Mouse (Mus musculus): ENCODE measurements around the gene Gm21992. TPM values are rescaled to one million over a fixed set of nuclear protein-coding genes. Genes with fewer than 3 reads are reported as not detected.

Gm21992 gene
- polyA plus RNA-seq, 1 experiment from 2014 or later: 17.1 TPM

DNA sequence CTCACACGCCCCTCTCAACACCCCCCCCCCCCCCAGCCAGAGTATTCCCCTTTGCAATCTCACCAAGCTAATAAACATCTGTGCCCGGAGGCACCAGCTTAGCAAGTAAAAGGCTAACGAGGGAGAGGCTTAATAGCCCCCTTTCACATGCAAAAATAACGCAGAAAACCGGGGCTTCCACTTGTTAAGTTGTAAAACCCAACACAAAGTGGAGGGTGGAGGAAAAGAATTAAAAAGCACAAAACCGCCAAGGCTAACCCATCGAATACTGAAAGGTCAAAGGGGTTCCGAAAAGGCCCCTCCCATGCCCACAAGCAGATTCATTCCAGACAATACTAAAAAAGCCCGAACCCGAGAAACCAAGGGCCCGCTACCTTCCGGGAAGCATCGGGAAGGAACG is 1.1 kb downstream of the Gm21992 start:
- peak overlapping the region; percentile 72 for H3K9ac ChIP-seq (ENCODE audit: low read depth, low read length)
- H3K27ac ChIP-seq (replicated peaks; ENCODE audit: low read depth, low read length): peak overlapping the region; percentile 94; the same call in 1 of the 2 replicates
- peak overlapping the region; percentile 76 for H3K4me2 ChIP-seq (ENCODE audit: low read depth, low read length)
- ATAC-seq (ENCODE audit: low read depth) (no peak), DNase-seq (ENCODE audit: low spot score) (no peak)
- no peaks in the 10 kb centered on the region for H3K27me3 ChIP-seq (replicated peaks; ENCODE audit: control insufficient read depth, insufficient read depth, low read length)
- peak overlapping the region; percentile 75 for H3K4me3 ChIP-seq (ENCODE audit: low read depth, low read length)
- under 1% methylated on average over 14 of the region's 14 CpGs for WGBS
- no peaks in the 10 kb centered on the region for H3K9me3 ChIP-seq (ENCODE audit: control insufficient read depth, low read length)
- H3K4me1 ChIP-seq (ENCODE audit: control insufficient read depth, insufficient read depth, low read length): peaks cover 17% of the 10 kb centered on the region
- H3K36me3 ChIP-seq (ENCODE audit: control insufficient read depth, insufficient read depth, low read length): no peaks in the 10 kb centered on the region

DNA sequence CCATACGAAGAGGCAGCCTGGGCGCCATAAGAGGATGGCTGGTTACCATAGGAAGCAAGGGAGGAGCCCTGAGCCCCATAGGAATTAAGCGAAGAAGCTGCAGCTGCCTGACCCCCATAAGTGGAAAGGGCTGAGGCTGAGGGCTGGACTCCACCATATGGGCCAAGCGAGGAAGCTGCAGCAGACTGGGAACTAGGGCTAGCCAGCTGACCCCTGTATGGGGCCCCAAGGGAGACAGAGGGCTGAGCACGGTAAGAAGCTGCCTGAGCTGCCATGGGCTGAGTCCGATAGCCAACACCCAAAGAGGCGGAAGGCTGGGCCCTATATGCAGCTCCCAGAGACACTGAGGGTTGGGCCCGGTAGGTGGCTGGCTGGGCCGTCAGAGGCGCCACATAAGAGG is 8.1 kb downstream of the Gm21992 start:
- H3K4me1 ChIP-seq (ENCODE audit: control insufficient read depth, insufficient read depth, low read length): peaks cover 6% of the 10 kb centered on the region
- H3K9ac ChIP-seq (ENCODE audit: low read depth, low read length): no peak overlapping the region
- H3K4me3 ChIP-seq (ENCODE audit: low read depth, low read length): no peak overlapping the region
- no peak overlapping the region for H3K27ac ChIP-seq (replicated peaks; ENCODE audit: low read depth, low read length)
- H3K36me3 ChIP-seq (ENCODE audit: control insufficient read depth, insufficient read depth, low read length): peaks cover 56% of the 10 kb centered on the region
- WGBS: 81% methylated on average over 10 of the region's 10 CpGs
- ATAC-seq (ENCODE audit: low read depth) (peak; percentile 27; the same call in 1 of the 2 replicates), DNase-seq (ENCODE audit: low spot score) (no peak)
- H3K27me3 ChIP-seq (replicated peaks; ENCODE audit: control insufficient read depth, insufficient read depth, low read length): no peaks in the 10 kb centered on the region
- H3K4me2 ChIP-seq (ENCODE audit: low read depth, low read length): no peak overlapping the region
- H3K9me3 ChIP-seq (ENCODE audit: control insufficient read depth, low read length): no peaks in the 10 kb centered on the region

DNA sequence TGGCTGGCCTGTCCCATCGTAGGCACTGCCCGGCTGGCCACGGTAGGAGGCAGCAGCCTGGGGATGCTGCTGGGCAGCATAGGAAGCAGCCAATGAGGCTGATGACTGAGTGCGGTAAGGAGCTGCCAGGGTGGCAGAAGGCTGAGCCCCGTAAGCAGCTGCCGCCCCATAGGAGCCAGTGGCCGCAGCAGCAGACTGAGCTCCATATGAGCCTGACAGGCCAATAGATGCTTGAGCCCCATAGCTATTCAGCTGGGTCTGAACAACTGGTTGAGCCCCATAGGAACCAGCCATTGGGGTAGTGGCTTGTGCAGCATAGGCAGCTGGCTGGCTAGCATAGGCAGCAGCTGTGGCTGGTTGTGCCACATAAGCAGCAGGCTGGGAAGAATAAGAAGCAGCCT is 8.7 kb downstream of the Gm21992 start:
- no peak overlapping the region for H3K27ac ChIP-seq (replicated peaks; ENCODE audit: low read depth, low read length)
- no peak overlapping the region for H3K4me3 ChIP-seq (ENCODE audit: low read depth, low read length)
- 94% methylated on average over 6 of the region's 7 CpGs for WGBS
- H3K36me3 ChIP-seq (ENCODE audit: control insufficient read depth, insufficient read depth, low read length): peaks cover 62% of the 10 kb centered on the region
- no peaks in the 10 kb centered on the region for H3K9me3 ChIP-seq (ENCODE audit: control insufficient read depth, low read length)
- peaks cover 2% of the 10 kb centered on the region for H3K4me1 ChIP-seq (ENCODE audit: control insufficient read depth, insufficient read depth, low read length)
- peak; percentile 69; the same call in 1 of the 2 replicates for ATAC-seq (ENCODE audit: low read depth)
- no peak overlapping the region for H3K9ac ChIP-seq (ENCODE audit: low read depth, low read length)
- peak; percentile 30 for DNase-seq (ENCODE audit: low spot score)
- H3K4me2 ChIP-seq (ENCODE audit: low read depth, low read length): no peak overlapping the region
- no peaks in the 10 kb centered on the region for H3K27me3 ChIP-seq (replicated peaks; ENCODE audit: control insufficient read depth, insufficient read depth, low read length)

DNA sequence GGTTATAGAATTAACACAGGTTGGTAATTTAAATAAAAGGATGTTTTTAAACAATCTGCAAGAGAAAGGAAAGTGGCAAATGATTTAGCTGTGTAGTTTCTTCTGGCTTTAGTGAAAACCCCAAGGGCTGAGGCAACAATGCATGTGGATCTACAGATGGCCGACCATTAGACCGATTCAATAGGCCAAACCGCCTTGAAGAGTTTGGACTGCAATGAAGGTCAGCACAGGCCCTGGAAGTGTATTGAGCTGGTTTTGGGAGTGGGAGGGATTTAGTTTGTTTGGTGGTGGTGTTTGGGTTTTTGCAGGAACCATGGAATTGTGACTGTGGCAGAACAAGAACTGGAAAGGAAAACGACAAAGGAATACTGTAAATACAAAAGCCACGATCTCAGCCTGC is 12.3 kb downstream of the Gm21992 start:
- 93% methylated on average over 5 of the region's 5 CpGs for WGBS
- H3K4me1 ChIP-seq (ENCODE audit: control insufficient read depth, insufficient read depth, low read length): no peaks in the 10 kb centered on the region
- H3K4me3 ChIP-seq (ENCODE audit: low read depth, low read length): no peak overlapping the region
- H3K27ac ChIP-seq (replicated peaks; ENCODE audit: low read depth, low read length): no peak overlapping the region
- no peaks in the 10 kb centered on the region for H3K27me3 ChIP-seq (replicated peaks; ENCODE audit: control insufficient read depth, insufficient read depth, low read length)
- DNase-seq (ENCODE audit: low spot score): no peak
- H3K4me2 ChIP-seq (ENCODE audit: low read depth, low read length): no peak overlapping the region
- no peak for ATAC-seq (ENCODE audit: low read depth)
- H3K36me3 ChIP-seq (ENCODE audit: control insufficient read depth, insufficient read depth, low read length): peaks cover 66% of the 10 kb centered on the region
- H3K9ac ChIP-seq (ENCODE audit: low read depth, low read length): no peak overlapping the region
- no peaks in the 10 kb centered on the region for H3K9me3 ChIP-seq (ENCODE audit: control insufficient read depth, low read length)

DNA sequence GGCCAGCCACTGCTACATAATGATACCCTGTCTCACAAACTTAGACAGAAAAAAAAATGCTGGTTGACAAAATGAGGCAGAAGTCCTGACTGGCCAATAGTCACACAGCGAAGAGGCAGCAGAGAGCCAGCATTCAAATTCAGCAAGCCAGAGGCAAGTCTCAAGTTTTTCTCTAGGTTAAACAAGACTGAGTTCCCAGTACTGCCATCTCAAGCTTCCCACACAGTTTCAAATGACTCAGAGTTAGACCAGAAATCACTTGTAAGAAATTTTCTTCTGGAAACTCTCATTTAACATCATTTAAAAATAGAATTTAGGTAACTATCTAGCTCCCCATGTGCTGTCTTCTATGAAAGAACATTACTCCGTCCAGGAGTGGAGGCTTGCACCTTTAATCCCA is 13.6 kb downstream of the Gm21992 start:
- H3K27ac ChIP-seq (replicated peaks; ENCODE audit: low read depth, low read length): no peak overlapping the region
- 93% methylated on average over 2 of the region's 2 CpGs for WGBS
- H3K4me1 ChIP-seq (ENCODE audit: control insufficient read depth, insufficient read depth, low read length): no peaks in the 10 kb centered on the region
- no peak overlapping the region for H3K4me3 ChIP-seq (ENCODE audit: low read depth, low read length)
- ATAC-seq (ENCODE audit: low read depth) (no peak), DNase-seq (ENCODE audit: low spot score) (no peak)
- no peak overlapping the region for H3K9ac ChIP-seq (ENCODE audit: low read depth, low read length)
- peaks cover 56% of the 10 kb centered on the region for H3K36me3 ChIP-seq (ENCODE audit: control insufficient read depth, insufficient read depth, low read length)
- no peaks in the 10 kb centered on the region for H3K9me3 ChIP-seq (ENCODE audit: control insufficient read depth, low read length)
- H3K27me3 ChIP-seq (replicated peaks; ENCODE audit: control insufficient read depth, insufficient read depth, low read length): no peaks in the 10 kb centered on the region
- no peak overlapping the region for H3K4me2 ChIP-seq (ENCODE audit: low read depth, low read length)

DNA sequence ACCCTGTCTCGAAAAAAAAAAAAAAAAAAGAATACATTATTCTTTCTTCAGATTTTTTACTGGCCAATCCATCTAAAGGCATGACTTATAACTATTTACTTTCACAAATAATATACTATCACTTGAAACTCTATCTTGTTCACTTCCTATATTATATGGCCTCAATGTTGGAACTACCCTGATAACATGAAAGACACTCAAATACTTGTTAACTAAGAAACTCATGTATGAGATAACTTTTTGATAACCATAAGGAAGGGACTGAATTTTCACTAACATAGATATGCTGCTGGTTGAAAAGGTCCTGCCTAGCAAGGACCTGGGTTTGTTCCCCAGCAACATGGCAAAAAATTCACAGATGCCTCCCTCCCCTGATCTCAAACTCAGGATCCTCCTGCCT is 15.5 kb downstream of the Gm21992 start:
- H3K4me3 ChIP-seq (ENCODE audit: low read depth, low read length): no peak overlapping the region
- H3K27ac ChIP-seq (replicated peaks; ENCODE audit: low read depth, low read length): no peak overlapping the region
- H3K27me3 ChIP-seq (replicated peaks; ENCODE audit: control insufficient read depth, insufficient read depth, low read length): no peaks in the 10 kb centered on the region
- H3K9ac ChIP-seq (ENCODE audit: low read depth, low read length): no peak overlapping the region
- ATAC-seq (ENCODE audit: low read depth) (no peak), DNase-seq (ENCODE audit: low spot score) (no peak)
- H3K36me3 ChIP-seq (ENCODE audit: control insufficient read depth, insufficient read depth, low read length): peaks cover 49% of the 10 kb centered on the region
- H3K9me3 ChIP-seq (ENCODE audit: control insufficient read depth, low read length): no peaks in the 10 kb centered on the region
- peaks cover 13% of the 10 kb centered on the region for H3K4me1 ChIP-seq (ENCODE audit: control insufficient read depth, insufficient read depth, low read length)
- no peak overlapping the region for H3K4me2 ChIP-seq (ENCODE audit: low read depth, low read length)
- 91% methylated on average over 1 of the region's 1 CpGs for WGBS

DNA sequence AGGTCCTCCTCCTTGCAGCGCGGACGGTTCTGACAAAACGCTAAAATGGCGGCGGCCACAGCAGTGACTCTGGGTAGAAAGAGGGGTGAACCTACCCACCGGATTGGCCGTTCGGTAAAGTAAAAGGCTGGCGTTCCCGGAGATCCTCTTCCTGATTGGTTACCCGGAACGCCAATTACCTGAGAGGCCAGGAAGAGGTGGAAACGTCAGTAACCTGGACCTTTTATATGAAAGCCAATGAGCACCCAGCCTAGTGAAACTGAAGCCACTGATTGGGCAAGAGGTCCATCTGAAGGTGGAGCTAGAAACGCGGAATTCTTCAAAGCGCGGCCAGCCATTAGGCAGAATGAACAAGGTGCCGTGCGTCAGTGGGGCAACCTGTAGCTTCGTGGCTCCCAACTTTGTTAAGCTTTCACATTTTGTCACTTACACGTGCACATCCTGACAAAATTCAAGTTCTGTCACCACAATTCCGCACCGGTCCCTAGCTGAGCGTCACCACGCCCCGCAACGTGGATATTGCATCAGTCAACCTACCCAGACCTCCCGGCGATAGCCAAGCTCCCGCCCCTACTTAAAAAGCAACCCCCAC is 17.5 kb downstream of the Gm21992 start, which contains the start of gene Rbm4:
TSS of gene Rbm4 (minus strand) at position 71 of the 592 bp plus-strand sequence.
- Histone ChIP-seq H3K4me2 (ENCODE audit: low read depth, low read length) (peak within 1 kb of the TSS; percentile 83), H3K27ac (replicated peaks; ENCODE audit: low read depth, low read length) (peak within 1 kb of the TSS; percentile 81), H3K9me3 (ENCODE audit: control insufficient read depth, low read length) (no peaks in the 10 kb centered on the region), H3K36me3 (ENCODE audit: control insufficient read depth, insufficient read depth, low read length) (peaks cover 48% of the 10 kb centered on the region), H3K9ac (ENCODE audit: low read depth, low read length) (peak within 1 kb of the TSS; percentile 78), H3K4me3 (ENCODE audit: low read depth, low read length) (peak within 1 kb of the TSS; percentile 72), H3K4me1 (ENCODE audit: control insufficient read depth, insufficient read depth, low read length) (peaks cover 23% of the 10 kb centered on the region), H3K27me3 (replicated peaks; ENCODE audit: control insufficient read depth, insufficient read depth, low read length) (no peaks in the 10 kb centered on the region)
- WGBS: under 1% methylated on average over 30 of the region's 31 CpGs
- DNase-seq (ENCODE audit: low spot score) (peak; percentile 99), ATAC-seq (ENCODE audit: low read depth) (peak; percentile 98)

DNA sequence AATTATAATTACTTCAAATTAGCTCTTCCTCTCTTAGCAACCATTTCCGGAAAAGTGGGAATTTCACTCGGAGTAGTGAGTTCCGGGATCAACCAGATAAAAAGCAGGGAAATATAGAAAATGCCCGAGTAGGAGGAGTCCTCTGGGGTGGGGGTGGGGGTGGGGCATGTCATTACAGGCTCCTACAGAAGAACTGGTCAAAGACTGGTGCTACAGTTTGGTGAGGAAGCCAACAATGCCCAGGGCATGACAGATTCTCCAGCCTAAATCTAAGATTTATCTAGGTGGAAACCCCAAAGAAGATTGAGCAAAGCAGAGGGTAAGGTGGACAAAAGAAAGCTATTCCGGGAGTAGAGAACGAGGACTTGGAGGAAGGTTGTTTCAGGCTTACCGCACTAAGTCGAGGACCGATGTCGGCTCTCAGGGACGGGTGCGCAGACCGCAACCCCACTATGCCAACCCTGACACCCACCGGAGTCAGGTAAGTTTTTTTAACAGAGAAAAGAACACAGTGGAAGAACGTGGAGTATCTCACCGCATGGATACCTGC is 18.1 kb downstream of the Gm21992 start:
- peak overlapping the region; percentile 72 for H3K4me3 ChIP-seq (ENCODE audit: low read depth, low read length)
- peaks cover 48% of the 10 kb centered on the region for H3K36me3 ChIP-seq (ENCODE audit: control insufficient read depth, insufficient read depth, low read length)
- no peak for DNase-seq (ENCODE audit: low spot score)
- no peaks in the 10 kb centered on the region for H3K27me3 ChIP-seq (replicated peaks; ENCODE audit: control insufficient read depth, insufficient read depth, low read length)
- peak overlapping the region; percentile 83 for H3K4me2 ChIP-seq (ENCODE audit: low read depth, low read length)
- H3K9me3 ChIP-seq (ENCODE audit: control insufficient read depth, low read length): no peaks in the 10 kb centered on the region
- WGBS: 1% methylated on average over 16 of the region's 16 CpGs
- H3K9ac ChIP-seq (ENCODE audit: low read depth, low read length): peak overlapping the region; percentile 78
- peak overlapping the region; percentile 81 for H3K27ac ChIP-seq (replicated peaks; ENCODE audit: low read depth, low read length)
- H3K4me1 ChIP-seq (ENCODE audit: control insufficient read depth, insufficient read depth, low read length): peaks cover 23% of the 10 kb centered on the region
- ATAC-seq (ENCODE audit: low read depth): peak; percentile 46

DNA sequence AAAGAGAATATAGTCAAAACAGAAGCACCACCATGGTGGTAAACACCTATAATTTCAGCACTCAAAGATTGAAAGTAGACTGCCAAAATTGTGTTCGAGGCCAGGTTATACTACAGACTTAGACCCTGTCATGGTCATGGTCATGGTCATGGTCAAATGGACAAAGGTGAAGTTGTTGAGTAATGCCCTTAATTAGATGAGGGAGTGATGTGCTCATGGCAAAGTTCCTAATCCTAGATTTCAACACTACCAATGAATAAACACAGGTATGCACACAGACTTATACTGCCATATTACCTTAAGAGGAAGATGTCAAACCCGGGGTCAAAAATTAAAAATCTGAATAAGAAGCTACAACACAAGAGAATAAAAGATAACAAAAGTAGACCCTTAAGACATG is 25.1 kb downstream of the Gm21992 start:
- no peak overlapping the region for H3K9ac ChIP-seq (ENCODE audit: low read depth, low read length)
- H3K36me3 ChIP-seq (ENCODE audit: control insufficient read depth, insufficient read depth, low read length): peaks cover 98% of the 10 kb centered on the region
- no peak overlapping the region for H3K4me2 ChIP-seq (ENCODE audit: low read depth, low read length)
- H3K4me3 ChIP-seq (ENCODE audit: low read depth, low read length): no peak overlapping the region
- DNase-seq (ENCODE audit: low spot score) (no peak), ATAC-seq (ENCODE audit: low read depth) (no peak)
- H3K27ac ChIP-seq (replicated peaks; ENCODE audit: low read depth, low read length): no peak overlapping the region
- no peaks in the 10 kb centered on the region for H3K27me3 ChIP-seq (replicated peaks; ENCODE audit: control insufficient read depth, insufficient read depth, low read length)
- no peaks in the 10 kb centered on the region for H3K9me3 ChIP-seq (ENCODE audit: control insufficient read depth, low read length)
- WGBS: 94% methylated on average over 2 of the region's 2 CpGs
- H3K4me1 ChIP-seq (ENCODE audit: control insufficient read depth, insufficient read depth, low read length): peaks cover 18% of the 10 kb centered on the region

Measured in embryonic facial prominence, embryonic 14.5 days (tissue).